Comparison of ENCODE assay signal across 12 mouse cellular contexts in the genomic region with DNA sequence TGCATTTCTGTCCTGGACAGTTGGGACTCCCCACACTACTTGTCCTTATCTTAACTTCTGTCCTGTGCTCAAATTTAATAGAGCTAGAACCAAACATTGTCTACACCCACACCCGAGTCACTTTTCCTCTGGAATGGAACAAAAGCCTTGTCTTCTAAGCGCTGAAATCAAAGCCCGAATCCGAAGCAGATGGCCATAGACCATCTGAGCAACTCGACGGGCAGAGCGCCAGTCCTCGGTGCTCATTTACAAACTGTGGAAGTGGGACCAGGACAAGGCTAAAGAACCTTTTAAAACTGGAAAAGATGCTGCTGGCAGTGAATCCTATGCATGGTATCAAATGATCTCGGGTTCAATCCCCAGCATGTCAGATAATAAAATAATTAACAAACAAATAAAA. TPM values are rescaled to one million over a fixed set of nuclear protein-coding genes. Genes with fewer than 3 reads are reported as not detected.
A peak's percentile ranks its signal among the peaks of the same experiment; 100 is the strongest.
DNase-seq lines count a peak whose midpoint lies in the region; ATAC-seq and TF ChIP-seq lines count a peak whose summit lies in the region.
"Had no signal": no experiment of that assay in that cellular context is flagged by ENCODE, and none has a peak within 500 bp of the region (broad histone marks: within the 10 kb centered on the region; RNA-seq: fewer than 3 reads in every experiment).

No protein-coding gene starts in this region.

- no peak overlapping the region for H3K4me3 ChIP-seq in forebrain, embryonic 13.5 days
- no peak overlapping the region for H3K4me3 ChIP-seq in forebrain, embryonic 12.5 days (replicated peaks)
- H3K4me3 ChIP-seq in left cerebral cortex, adult 2 months = no peak overlapping the region
- H3K4me3 ChIP-seq: heart, embryonic 15.5 days; liver, embryonic 13.5 days had no signal

- DNase-seq in left cerebral cortex, adult 2 months (ENCODE audit: extremely low spot score in 1 of 2, low spot score in 2 of 2) = peak in 1 of 2 experiments; percentile 44
- no peak for DNase-seq in left cerebral cortex, postnatal 36 days (ENCODE audit: low spot score in 2 of 2)
- peak; percentile 87 to 88 for DNase-seq in cerebellum, postnatal 14 days
- DNase-seq in left cerebral cortex, postnatal 14 days (ENCODE audit: low spot score in 2 of 2) = peak; percentile 51 to 69
- no peak for DNase-seq in B cell, adult 2 months
- no peak for DNase-seq in heart, postnatal 25 days (ENCODE audit: low spot score)
- DNase-seq: liver, embryonic 13.5 days; lung, postnatal 36 days had no signal

- intact Hi-C loops in left cerebral cortex, adult 2 months (cut with DNase I) = no loop called here
- intact Hi-C loops in left cerebral cortex, postnatal 36 days (cut with DNase I) = no loop called here
- intact Hi-C loops in left cerebral cortex, postnatal 14 days (cut with DNase I) = no loop called here
- intact Hi-C loops in heart, postnatal 25 days (cut with DNase I) = no loop called here

- no peak overlapping the region for H3K9ac ChIP-seq in forebrain, embryonic 13.5 days
- H3K9ac ChIP-seq in forebrain, embryonic 12.5 days = no peak overlapping the region
- H3K9ac ChIP-seq: heart, embryonic 15.5 days; liver, embryonic 13.5 days had no signal

- 50% methylated on average over 9 of the region's 9 CpGs for WGBS in forebrain, embryonic 13.5 days
- 76% methylated on average over 9 of the region's 9 CpGs for WGBS in forebrain, embryonic 12.5 days

- no peak for TF ChIP-seq CTCF in left cerebral cortex, adult 2 months (IDR thresholded peaks at IDR 0.05)

- peak overlapping the region; percentile 88 for H3K27ac ChIP-seq in forebrain, embryonic 13.5 days
- H3K27ac ChIP-seq in forebrain, embryonic 12.5 days = no peak overlapping the region; the same call in 1 of the 2 replicates
- H3K27ac ChIP-seq in left cerebral cortex, adult 2 months = peak overlapping the region; percentile 9; the same call in 1 of the 2 replicates
- H3K27ac ChIP-seq: heart, embryonic 15.5 days; liver, embryonic 13.5 days had no signal

- H3K27me3 ChIP-seq in forebrain, embryonic 13.5 days = no peaks in the 10 kb centered on the region
- H3K27me3 ChIP-seq in forebrain, embryonic 12.5 days = no peaks in the 10 kb centered on the region
- H3K27me3 ChIP-seq: heart, embryonic 15.5 days; liver, embryonic 13.5 days had no signal

- no peaks in the 10 kb centered on the region for H3K9me3 ChIP-seq in forebrain, embryonic 13.5 days (replicated peaks)
- H3K9me3 ChIP-seq in forebrain, embryonic 12.5 days = no peaks in the 10 kb centered on the region
- H3K9me3 ChIP-seq: heart, embryonic 15.5 days; liver, embryonic 13.5 days had no signal

- 0 out of 2 replicates have a peak, but pooled peaks have one; percentile 50 for ATAC-seq in forebrain, embryonic 13.5 days
- no peak for ATAC-seq in forebrain, embryonic 12.5 days (ENCODE audit: low FRiP score)
- ATAC-seq: intestine, postnatal 0 days had no signal

- no peak overlapping the region for H3K4me2 ChIP-seq in forebrain, embryonic 13.5 days
- no peak overlapping the region for H3K4me2 ChIP-seq in forebrain, embryonic 12.5 days
- H3K4me2 ChIP-seq: heart, embryonic 15.5 days had no signal

- 0 out of 2 replicates have a peak, but pooled peaks cover 11% of the 10 kb centered on the region for H3K4me1 ChIP-seq in forebrain, embryonic 13.5 days
- 0 out of 2 replicates have a peak, but pooled peaks cover 5% of the 10 kb centered on the region for H3K4me1 ChIP-seq in forebrain, embryonic 12.5 days
- H3K4me1 ChIP-seq: heart, embryonic 15.5 days had no signal

- peaks cover 9% of the 10 kb centered on the region; the same call in 1 of the 2 replicates for H3K36me3 ChIP-seq in forebrain, embryonic 13.5 days (ENCODE audit: poor library complexity, severe bottlenecking)
- peaks cover 7% of the 10 kb centered on the region; the same call in 1 of the 2 replicates for H3K36me3 ChIP-seq in forebrain, embryonic 12.5 days (replicated peaks)
- H3K36me3 ChIP-seq: heart, embryonic 15.5 days; liver, embryonic 13.5 days had no signal

RNA-seq across cellular contexts. Expression of gene Kdm2b, which starts 17.5 kb away (rescaled TPM):
- polyA plus RNA-seq in forebrain, embryonic 13.5 days (2015; fragmentation: Nextera tagmentation; extraction: Ambion mirVana) = 107 and 108 TPM in 2 replicates
- polyA plus RNA-seq in forebrain, embryonic 12.5 days (2016; fragmentation: Nextera tagmentation; extraction: Ambion mirVana) = 108 and 118 TPM in 2 replicates
- total RNA-seq in left cerebral cortex, adult 2 months (2021) = 10 to 100 TPM; 25.4 to 27.4 TPM
- total RNA-seq in left cerebral cortex, postnatal 36 days (2021) = 10 to 100 TPM; 23.7 to 27.3 TPM
- 10 to 100 TPM; 29.1 to 31.1 TPM for total RNA-seq in left cerebral cortex, postnatal 14 days (2021)
- 10 to 100 TPM; 15.4 to 16.8 TPM for total RNA-seq in heart, postnatal 25 days (2021)

RNA-seq across cellular contexts. Expression of gene Orai1, which starts 42.8 kb away (rescaled TPM):
- polyA plus RNA-seq in forebrain, embryonic 13.5 days (2015; fragmentation: Nextera tagmentation; extraction: Ambion mirVana) = 10.6 and 10.8 TPM in 2 replicates
- polyA plus RNA-seq in forebrain, embryonic 12.5 days (2016; fragmentation: Nextera tagmentation; extraction: Ambion mirVana) = 10.4 and 11.4 TPM in 2 replicates
- 1 to 10 TPM; 6.9 to 9.5 TPM for total RNA-seq in left cerebral cortex, adult 2 months (2021)
- 1 to 10 TPM; 7.0 to 7.9 TPM for total RNA-seq in left cerebral cortex, postnatal 36 days (2021)
- total RNA-seq in left cerebral cortex, postnatal 14 days (2021) = 10 to 100 TPM in 1 of 2 experiments, 1 to 10 TPM in 1; 9.6 to 12.0 TPM
- total RNA-seq in heart, postnatal 25 days (2021) = 10 to 100 TPM; 15.1 to 16.1 TPM

Comparison
In these comparisons a context has a peak if more than half of its experiments do, and no peak if none do; other contexts are left out.
1. DNase-seq: peak in cerebellum, postnatal 14 days (2 of 2) and left cerebral cortex, postnatal 14 days (2 of 2); none in left cerebral cortex, postnatal 36 days (0 of 2), B cell, adult 2 months (0 of 2) and heart, postnatal 25 days (single experiment).